Mouse (Mus musculus) kidney, adult 2 months (tissue): ENCODE data around the gene Eme2. TPM values are rescaled to one million over a fixed set of nuclear protein-coding genes. Genes with fewer than 3 reads are reported as not detected.
A peak's percentile ranks its signal among the peaks of the same experiment; 100 is the strongest.

Experiments
- DNase-seq: peaks from one replicate; pipeline ENCODE4 v3.0.0; 2021
- H3K27ac ChIP-seq: fragments of 200-500 bp; 2 replicates; pipeline ENCODE4 v1.5.1; 2012; ENCODE audit warnings: low read depth, low read length, control low read depth, inconsistent platforms; ENCODE audit not compliant: insufficient read depth
- H3K27me3 ChIP-seq: fragments of 200-500 bp; replicated peaks from 2 replicates; pipeline ENCODE4 v1.6.1; 2012; ENCODE audit warnings: mild to moderate bottlenecking, moderate library complexity, low read length, inconsistent platforms; ENCODE audit not compliant: control insufficient read depth, insufficient read depth
- H3K36me3 ChIP-seq: fragments of 200-500 bp; 2 replicates; pipeline ENCODE4 v1.6.1; 2012; ENCODE audit warnings: mild to moderate bottlenecking, moderate library complexity, low read length, inconsistent platforms; ENCODE audit not compliant: control insufficient read depth, insufficient read depth
- H3K4me1 ChIP-seq: fragments of 200-500 bp; 2 replicates; pipeline ENCODE4 v1.6.1; 2011; ENCODE audit warnings: low read length; ENCODE audit not compliant: control insufficient read depth, insufficient read depth
- H3K4me3 ChIP-seq: fragments of 200-500 bp; 2 replicates; pipeline ENCODE4 v1.5.1; 2011; ENCODE audit warnings: mild to moderate bottlenecking, low read depth, low read length, control low read depth; ENCODE audit not compliant: insufficient read depth
- CTCF ChIP-seq: fragments of 200-500 bp; conservative IDR thresholded peaks from 2 replicates; pipeline ENCODE4 v1.5.1; 2011; ENCODE audit warnings: low read depth, mild to moderate bottlenecking, control low read depth, low read length, moderate library complexity, mixed read lengths; ENCODE audit not compliant: insufficient read depth, insufficient read length
- POLR2A ChIP-seq: fragments of 200-500 bp; IDR thresholded peaks from one replicate; pipeline ENCODE4 v1.6.1; 2011; ENCODE audit warnings: low read depth, low read length, control low read depth
- WGBS: fragments of 180-500 bp; shearing (Covaris S2); methylation state at CpG from one replicate; pipeline ENCODE4 v1.1.7; 2018; 5-methylcytosine and 5-hydroxymethylcytosine counted together
- polyA plus RNA-seq: library from polyadenylated mRNA; depleted of rRNA; stranded (reverse); fragments of >200 nt; gene quantifications from 2 replicates; pipeline ENCODE4 v1.2.3, GENCODE M21; 2012

The Eme2 gene
- polyA plus RNA-seq, 1 experiment = 32.2 TPM

DNA sequence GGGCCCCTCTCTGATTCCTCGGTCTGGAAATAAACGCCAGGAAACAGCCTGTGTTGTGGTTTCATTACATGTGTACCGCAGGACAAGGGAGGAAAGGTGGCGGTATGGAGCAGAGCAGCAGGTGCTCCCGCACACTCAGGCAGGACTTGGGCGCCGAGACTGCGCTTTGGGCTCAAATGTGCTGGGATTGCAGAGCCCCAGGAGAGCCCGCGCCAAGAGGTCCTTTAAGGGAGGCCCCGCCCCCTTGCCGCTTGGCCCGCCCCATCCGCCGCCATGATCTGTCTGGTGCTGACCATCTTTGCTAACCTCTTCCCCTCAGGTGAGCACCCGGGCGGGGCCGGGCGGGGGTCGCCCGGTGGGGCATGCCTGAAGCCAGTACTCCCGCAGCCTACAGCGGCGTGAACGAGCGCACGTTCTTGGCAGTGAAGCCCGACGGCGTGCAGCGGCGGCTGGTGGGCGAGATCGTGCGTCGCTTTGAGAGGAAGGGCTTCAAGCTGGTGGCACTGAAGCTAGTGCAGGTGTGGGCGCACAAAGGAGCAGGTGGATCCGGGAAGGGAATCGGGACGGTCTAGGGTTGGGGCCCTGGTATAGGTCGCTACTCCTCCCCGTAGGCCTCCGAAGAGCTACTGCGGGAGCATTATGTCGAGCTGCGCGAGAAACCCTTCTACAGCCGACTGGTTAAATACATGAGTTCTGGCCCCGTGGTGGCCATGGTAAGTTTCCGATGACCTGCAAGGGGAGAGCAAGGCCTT, 1.5 kb upstream of the Eme2 start, which contains the start of gene Nme3:
TSS of gene Nme3 (plus strand) at position 260 of the 752 bp plus-strand sequence.
- Histone ChIP-seq H3K27me3 (no peaks in the 10 kb centered on the region), H3K4me1 (peaks cover 9% of the 10 kb centered on the region; the same call in 1 of the 2 replicates), H3K4me3 (peak within 1 kb of the TSS; percentile 87), H3K36me3 (peaks cover 2% of the 10 kb centered on the region; the same call in 1 of the 2 replicates), H3K27ac (peak within 1 kb of the TSS; percentile 79)
- DNase-seq = peak; percentile 91
- 1% methylated on average over 47 of the region's 50 CpGs for WGBS
- TF ChIP-seq CTCF = 0 out of 2 replicates have a peak, but pooled peaks have one; percentile 21
- TF ChIP-seq POLR2A = peak; percentile 27

DNA sequence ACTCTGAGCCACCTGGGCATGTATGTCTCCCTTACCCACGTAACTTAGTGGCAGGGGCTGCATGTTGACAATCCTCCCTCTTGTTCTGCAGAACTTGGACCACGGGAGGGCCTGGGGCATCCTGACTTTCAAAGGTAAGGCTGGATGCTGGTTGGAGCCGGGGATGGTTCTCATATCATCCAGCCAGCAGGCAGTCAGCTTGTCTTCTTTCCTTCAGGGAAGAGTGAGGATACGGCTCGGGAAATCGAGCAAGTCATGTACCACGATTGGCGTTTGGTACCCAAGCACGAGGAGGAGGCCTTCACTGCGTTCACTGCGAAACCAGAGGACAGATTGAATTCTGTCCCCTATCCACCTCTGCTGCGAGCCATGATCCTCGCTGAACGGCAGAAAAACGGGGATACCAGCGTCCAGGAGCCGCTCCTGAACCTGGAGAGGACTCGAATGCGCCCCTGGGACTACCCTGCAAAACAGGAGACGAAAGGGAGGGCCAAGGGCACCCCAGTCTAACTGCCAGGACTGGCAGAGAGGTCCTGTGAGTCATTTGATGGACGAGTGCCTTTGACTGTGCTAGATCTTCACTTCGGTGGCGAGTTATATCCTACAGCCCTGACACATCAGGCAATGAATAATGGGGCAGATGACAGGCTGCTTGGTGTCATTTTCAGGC, 819 bp upstream of the Eme2 start:
- DNase-seq = no peak
- Histone ChIP-seq H3K27me3 (no peaks in the 10 kb centered on the region), H3K4me1 (peaks cover 9% of the 10 kb centered on the region; the same call in 1 of the 2 replicates), H3K4me3 (peak overlapping the region; percentile 87), H3K36me3 (no peaks in the 10 kb centered on the region; the same call in none of the 2 replicates), H3K27ac (peak overlapping the region; percentile 79)
- WGBS = 2% methylated on average over 23 of the region's 23 CpGs
- TF ChIP-seq POLR2A (no peak), CTCF (no peak)

DNA sequence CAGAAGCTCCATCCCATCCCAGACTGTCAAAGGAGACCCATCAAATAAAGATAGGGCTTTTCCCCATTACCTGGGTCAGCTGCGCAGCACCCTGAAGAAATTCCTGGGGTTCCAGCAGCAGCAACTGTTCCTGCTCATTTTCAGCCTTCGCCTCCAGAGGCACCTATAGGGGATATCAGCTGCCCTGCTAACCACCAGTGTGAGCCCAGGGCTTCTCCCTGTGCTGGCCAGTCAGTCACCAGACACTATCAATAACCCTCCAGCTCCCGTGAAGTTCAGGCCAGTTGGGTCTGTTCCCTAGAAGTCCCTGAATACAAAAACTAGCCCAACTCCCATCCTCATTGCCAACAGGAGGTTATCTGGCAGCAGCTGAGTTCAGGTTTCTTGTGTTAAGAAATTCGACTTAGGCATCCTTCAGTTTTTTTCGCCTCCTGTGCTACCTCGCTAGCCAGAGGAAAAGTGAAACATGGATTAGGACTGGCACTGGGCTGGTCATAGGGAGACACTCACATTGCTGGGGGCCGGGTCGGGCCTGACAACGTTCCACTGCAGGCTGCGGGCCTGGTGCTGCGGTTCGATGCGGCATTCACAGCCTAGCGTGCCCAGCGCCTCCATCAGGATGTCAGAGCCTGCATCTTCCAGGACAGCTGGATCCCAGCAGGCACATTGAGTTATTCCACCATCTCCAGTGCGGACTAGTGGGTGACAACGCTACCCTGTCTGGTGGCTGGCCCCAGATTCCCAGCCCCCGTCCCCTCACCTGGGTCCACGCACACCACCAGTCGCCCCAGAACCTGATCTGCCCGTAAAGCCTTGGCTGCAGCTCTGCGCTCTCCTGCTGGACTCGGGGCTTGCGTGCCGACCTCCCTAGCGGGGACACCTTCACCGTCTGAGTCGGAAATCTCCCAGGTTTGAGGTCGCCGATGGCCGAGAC, 559 bp downstream of the Eme2 start:
- TF ChIP-seq POLR2A (no peak), CTCF (no peak)
- Histone ChIP-seq H3K27ac (peak overlapping the region; percentile 73), H3K36me3 (no peaks in the 10 kb centered on the region; the same call in none of the 2 replicates), H3K27me3 (no peaks in the 10 kb centered on the region), H3K4me1 (peaks cover 9% of the 10 kb centered on the region; the same call in 1 of the 2 replicates), H3K4me3 (peak overlapping the region; percentile 87)
- WGBS = 8% methylated on average over 31 of the region's 31 CpGs
- no peak for DNase-seq

DNA sequence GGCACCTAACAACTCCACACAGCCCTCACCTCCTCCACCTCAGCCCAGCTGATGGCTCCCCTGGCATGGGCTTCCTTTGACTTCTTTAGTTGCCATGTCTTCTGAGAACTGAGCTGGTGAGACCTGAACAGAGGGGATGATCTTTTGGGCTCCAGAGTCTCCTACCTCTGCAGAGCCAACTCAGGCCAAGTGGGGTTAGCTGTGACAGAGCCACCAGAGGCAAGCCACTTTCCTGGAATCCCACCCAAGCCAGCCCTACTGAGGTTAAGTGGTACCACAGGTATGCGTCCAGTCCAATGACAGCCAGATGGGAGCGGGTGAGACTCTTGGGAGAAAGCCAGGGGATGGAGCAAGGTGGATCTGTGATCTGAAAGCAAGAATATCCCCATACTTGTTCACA, 1.6 kb downstream of the Eme2 start:
- no peak overlapping the region for H3K4me3 ChIP-seq
- H3K36me3 ChIP-seq = no peaks in the 10 kb centered on the region; the same call in none of the 2 replicates
- no peak for TF ChIP-seq CTCF
- no peak for TF ChIP-seq POLR2A
- 90% methylated on average over 2 of the region's 2 CpGs for WGBS
- no peak for DNase-seq
- no peaks in the 10 kb centered on the region for H3K27me3 ChIP-seq
- peaks cover 12% of the 10 kb centered on the region; the same call in 1 of the 2 replicates for H3K4me1 ChIP-seq
- no peak overlapping the region for H3K27ac ChIP-seq

DNA sequence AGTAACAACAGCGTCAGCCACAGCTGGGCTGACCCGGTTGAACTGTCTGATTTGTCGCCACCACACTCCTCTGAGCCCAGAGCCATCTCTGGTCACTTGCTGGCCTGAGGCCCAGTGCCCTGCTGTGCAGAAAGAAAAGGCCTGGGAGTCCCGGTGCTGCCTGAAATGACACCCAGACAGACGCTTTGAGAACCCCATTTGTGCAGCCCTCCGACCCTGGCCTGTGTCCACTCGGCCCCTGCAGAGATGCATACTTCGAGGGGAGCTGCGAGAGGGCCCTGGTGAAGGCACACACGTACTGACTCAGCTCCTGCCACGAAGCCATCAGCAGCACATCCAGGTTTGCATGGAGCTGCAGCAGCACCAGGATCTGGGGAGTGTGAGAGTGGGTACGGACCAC, 2.1 kb downstream of the Eme2 start:
- 85% methylated on average over 12 of the region's 12 CpGs for WGBS
- TF ChIP-seq CTCF = no peak
- TF ChIP-seq POLR2A = no peak
- peaks cover 14% of the 10 kb centered on the region; the same call in 1 of the 2 replicates for H3K4me1 ChIP-seq
- no peaks in the 10 kb centered on the region; the same call in none of the 2 replicates for H3K36me3 ChIP-seq
- DNase-seq = no peak
- no peaks in the 10 kb centered on the region for H3K27me3 ChIP-seq
- H3K27ac ChIP-seq = no peak overlapping the region
- no peak overlapping the region for H3K4me3 ChIP-seq

DNA sequence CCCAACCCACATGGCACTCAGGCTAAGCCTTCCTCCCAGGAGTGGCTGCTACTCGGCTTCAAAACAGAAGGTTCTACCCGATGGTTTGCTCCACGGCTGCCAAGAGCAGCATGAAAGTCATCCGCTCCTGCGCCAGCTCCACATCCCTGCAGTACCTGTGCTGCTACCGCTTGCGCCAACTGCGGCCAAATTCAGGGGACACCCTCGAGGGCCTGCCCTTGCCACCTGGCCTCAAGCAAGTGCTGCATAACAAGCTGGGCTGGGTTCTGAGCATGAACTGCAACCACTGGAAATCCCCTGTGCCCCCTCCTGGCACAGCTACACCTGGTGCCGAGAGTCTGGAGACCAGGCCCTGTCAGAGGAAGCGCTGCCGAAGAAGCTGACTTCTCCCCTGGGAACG, 3.6 kb downstream of the Eme2 start:
- no peak for DNase-seq
- 74% methylated on average over 13 of the region's 13 CpGs for WGBS
- no peaks in the 10 kb centered on the region for H3K27me3 ChIP-seq
- peaks cover 15% of the 10 kb centered on the region; the same call in 1 of the 2 replicates for H3K4me1 ChIP-seq
- no peak overlapping the region for H3K4me3 ChIP-seq
- no peaks in the 10 kb centered on the region; the same call in none of the 2 replicates for H3K36me3 ChIP-seq
- H3K27ac ChIP-seq = no peak overlapping the region
- TF ChIP-seq CTCF (no peak), POLR2A (peak; percentile 4)
